Mouse (Mus musculus) adipocyte (in vitro differentiated cells): ENCODE results near the gene Oas1h.
"Not testable (repeated sequence)": the region's sequence is repeated elsewhere in the genome, so short reads cannot be mapped to it uniquely, and the experiment has no call there.

Source experiments
- DNase-seq: peaks from one replicate; pipeline ENCODE4 v3.0.0-alpha.2; 2016; ENCODE audit warnings: low spot score

Gene Oas1h

GRCm38 (mm10) chr5:120861121-120861520 is at the start of gene Oas1h:
Gene Oas1h (plus strand): TSS chr5:120861421.
- no peak for DNase-seq

GRCm38 (mm10) chr5:120811951-120812819 is 49.0 kb upstream of the Oas1h start, which contains the start of gene Oas1c:
Gene Oas1c (minus strand): TSS chr5:120812514.
- peak; percentile 95 for DNase-seq

GRCm38 (mm10) chr5:120813023-120813422 is 48.2 kb upstream of the Oas1h start:
- DNase-seq: no peak

- peak; percentile 26 for DNase-seq
These were observed 45.3 kb upstream of the Oas1h start for GRCm38 (mm10) chr5:120815949-120816348.

GRCm38 (mm10) chr5:120818999-120819398 is 42.2 kb upstream of the Oas1h start:
- DNase-seq: no peak

GRCm38 (mm10) chr5:120831031-120831430 is 30.2 kb upstream of the Oas1h start:
- DNase-seq: no peak

GRCm38 (mm10) chr5:120833335-120834280 is 27.6 kb upstream of the Oas1h start:
- peak; percentile 22 for DNase-seq

- peak; percentile 89 for DNase-seq
These were observed 24.3 kb upstream of the Oas1h start for GRCm38 (mm10) chr5:120836731-120837585.

- DNase-seq: peak; percentile 100
These were observed 16.5 kb upstream of the Oas1h start for GRCm38 (mm10) chr5:120844713-120845112.

GRCm38 (mm10) chr5:120847067-120847466 is 14.2 kb upstream of the Oas1h start, which contains the start of gene Oas1f:
Gene Oas1f (plus strand): TSS chr5:120847367.
- DNase-seq: no peak

- peak; percentile 95 for DNase-seq
These were observed 11.6 kb upstream of the Oas1h start for GRCm38 (mm10) chr5:120849601-120850136.

GRCm38 (mm10) chr5:120859241-120859640 is 2.0 kb upstream of the Oas1h start:
- no peak for DNase-seq

- DNase-seq: peak; percentile 78
These were observed 4.2 kb downstream of the Oas1h start for GRCm38 (mm10) chr5:120865336-120865860.

- DNase-seq: no peak
These were observed 8.3 kb downstream of the Oas1h start for GRCm38 (mm10) chr5:120869436-120870015.

GRCm38 (mm10) chr5:120870081-120870480 is 8.9 kb downstream of the Oas1h start:
- no peak for DNase-seq

- DNase-seq: no peak
These were observed 9.6 kb downstream of the Oas1h start for GRCm38 (mm10) chr5:120870782-120871181.

- no peak for DNase-seq
These were observed 10.2 kb downstream of the Oas1h start for GRCm38 (mm10) chr5:120871469-120871868.

- DNase-seq: not testable (repeated sequence)
These were observed 15.6 kb downstream of the Oas1h start for GRCm38 (mm10) chr5:120876839-120877238.

- not testable (repeated sequence) for DNase-seq
These were observed 16.2 kb downstream of the Oas1h start for GRCm38 (mm10) chr5:120877407-120877806.

- DNase-seq: not testable (repeated sequence)
These were observed 17.6 kb downstream of the Oas1h start for GRCm38 (mm10) chr5:120878803-120879202.
